Mouse (Mus musculus) ZHBTc4 (cell line): Measurements from ENCODE around the gene Schip1.

ENCODE experiments used
- DNase-seq: peaks from one replicate; pipeline ENCODE4 v3.0.0-alpha.2; 2011; ENCODE audit warnings: low read depth, low spot score

Gene Schip1

DNA sequence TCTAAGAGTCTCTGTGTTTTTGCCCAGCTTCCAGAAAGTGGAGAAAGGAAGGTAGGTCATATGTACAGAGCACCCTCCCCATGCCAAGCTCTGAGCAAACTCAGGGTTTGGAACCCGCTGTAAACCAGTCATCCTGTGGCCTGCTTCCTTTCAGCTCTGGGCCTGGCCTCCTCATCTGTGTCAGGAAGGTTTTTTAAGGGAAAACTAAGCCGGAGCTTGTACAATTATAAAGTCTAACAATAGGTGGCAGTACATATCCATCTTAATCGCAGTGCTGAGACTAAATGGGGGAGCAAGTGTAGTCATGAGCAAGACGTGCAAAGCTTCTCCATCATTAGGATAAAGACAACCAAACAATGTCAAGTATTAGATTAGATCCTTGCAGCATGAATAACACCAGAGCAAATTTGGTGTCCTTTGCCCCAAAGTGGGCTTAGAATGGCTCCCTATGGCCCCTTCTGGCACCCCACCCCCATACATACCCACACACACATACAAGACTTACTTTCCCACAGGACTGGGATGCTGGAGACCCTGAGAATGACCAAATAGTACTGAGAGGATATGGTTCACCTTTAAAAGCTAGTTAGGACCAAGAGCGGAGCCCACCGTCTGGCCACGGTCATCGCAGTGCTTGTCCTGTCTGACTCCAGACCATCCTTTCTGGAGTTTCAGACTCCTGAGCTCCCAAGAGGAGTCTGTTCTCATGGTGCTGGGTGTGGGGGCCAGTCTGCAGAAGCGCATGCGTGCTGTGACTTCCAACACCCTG is 550.6 kb downstream of the Schip1 start:
- DNase-seq: peak; percentile 37

DNA sequence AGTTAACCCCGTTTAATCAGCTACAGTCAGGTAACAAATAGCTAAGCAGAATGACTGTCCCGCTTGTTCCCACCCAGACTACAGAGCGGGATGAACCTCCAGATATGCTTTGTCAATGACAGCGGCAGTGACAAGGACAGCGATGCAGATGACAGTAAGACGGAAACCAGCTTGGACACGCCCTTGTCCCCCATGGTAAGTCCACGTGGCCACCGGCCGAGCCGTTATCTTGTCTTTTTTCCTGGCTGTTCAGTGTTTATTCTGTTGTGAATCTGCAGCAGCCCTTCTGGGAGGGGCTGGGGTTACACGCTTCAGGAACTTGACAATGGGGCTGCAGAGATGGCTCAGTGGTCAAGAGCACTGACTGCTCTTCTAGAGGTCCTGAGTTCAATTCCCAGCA is 551.8 kb downstream of the Schip1 start:
- DNase-seq: no peak

DNA sequence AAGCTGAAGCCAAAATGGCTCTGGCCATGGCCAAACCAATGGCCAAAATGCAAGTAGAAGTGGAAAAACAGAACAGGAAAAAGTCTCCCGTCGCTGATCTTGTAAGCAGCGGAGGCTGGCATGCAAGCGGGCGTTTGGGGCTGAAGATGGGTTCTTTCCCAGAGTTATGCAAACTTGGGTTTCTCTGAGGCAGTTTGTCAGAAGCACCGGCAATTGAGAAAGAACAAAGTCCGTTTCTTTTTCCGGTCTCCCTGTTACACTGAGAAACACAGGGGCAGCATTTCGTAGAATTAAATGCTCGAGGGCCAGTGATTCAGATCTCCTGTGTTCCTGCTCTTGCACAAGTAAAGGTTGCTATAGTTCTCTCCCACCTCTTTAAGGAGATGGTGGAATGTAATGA is 553.1 kb downstream of the Schip1 start:
- DNase-seq: no peak

DNA sequence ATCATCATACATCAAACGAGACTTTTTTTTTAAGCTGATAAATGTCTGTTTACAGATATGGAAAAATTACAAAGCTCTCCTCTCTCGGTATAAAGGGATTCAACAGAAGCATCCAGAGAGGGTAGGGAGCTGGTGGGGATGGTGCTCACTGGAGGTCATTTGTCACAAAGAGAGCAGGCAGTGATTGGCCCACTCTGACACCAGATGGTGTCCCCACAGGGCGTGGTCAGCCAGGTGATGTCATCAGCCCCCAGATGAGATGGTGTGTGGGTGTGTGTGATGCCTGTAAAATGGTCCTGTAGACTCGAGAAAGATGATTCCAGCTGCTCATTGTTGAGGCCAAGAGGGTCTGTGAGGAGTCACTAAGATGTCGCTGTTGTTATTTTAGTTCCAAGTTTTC is 554.5 kb downstream of the Schip1 start:
- DNase-seq: no peak

DNA sequence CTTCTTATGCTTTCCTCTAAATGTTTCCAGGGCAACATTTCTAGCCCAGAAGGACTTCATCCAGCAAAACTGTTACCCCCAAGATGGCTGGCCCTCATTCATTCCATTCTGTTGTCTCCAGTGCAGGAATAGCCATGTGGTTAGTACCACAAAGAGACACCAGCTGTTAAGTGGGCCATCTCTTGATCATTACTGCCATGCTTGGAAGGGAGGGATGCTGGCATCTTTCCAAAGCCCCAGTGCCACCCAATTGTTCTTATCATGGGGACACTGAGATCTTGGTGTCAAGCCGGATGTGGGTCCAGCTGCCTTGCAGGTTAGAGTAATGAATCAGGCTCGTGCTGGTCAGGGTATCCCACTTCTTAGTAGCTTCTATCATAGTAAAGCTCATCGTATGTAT is 557.4 kb downstream of the Schip1 start:
- no peak for DNase-seq

DNA sequence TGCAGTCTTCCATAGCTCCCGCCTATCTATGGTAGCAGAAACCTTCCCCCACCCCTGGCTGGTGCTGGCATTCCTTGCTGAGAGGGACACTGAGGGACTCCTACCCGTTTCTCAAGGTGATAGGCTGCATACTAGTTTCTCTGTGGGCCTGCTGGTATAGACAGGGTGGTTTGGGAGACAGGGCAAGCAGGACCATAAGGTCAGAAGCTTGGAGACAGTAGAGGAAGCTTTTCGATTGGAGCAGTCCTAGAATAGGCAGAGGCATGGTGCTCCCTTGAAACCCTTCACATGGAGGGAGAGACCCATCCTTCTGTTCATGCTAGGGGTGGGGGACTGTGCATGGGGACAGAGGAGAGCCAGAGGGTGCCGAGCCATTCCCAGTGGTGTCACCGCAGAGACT is 558.4 kb downstream of the Schip1 start:
- no peak for DNase-seq

DNA sequence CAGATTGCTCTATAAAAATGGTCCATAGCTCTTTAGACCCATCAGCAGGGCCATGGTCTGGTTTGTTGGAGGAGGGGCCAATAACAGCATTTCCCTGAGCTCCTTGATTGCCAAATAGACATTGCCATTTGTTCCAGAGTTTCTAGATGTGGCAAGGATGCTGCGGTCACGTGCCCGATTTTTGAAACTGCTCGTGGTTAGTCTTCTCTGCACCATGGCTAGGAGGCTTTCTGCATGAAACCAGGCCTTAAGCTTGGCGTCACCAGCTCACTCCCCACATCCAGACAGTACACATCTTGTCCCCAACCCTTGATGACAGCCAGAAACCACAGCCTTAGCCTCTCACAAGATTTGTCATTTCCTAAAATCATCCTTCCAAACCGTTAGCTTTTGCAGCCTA is 559.9 kb downstream of the Schip1 start:
- DNase-seq: no peak

DNA sequence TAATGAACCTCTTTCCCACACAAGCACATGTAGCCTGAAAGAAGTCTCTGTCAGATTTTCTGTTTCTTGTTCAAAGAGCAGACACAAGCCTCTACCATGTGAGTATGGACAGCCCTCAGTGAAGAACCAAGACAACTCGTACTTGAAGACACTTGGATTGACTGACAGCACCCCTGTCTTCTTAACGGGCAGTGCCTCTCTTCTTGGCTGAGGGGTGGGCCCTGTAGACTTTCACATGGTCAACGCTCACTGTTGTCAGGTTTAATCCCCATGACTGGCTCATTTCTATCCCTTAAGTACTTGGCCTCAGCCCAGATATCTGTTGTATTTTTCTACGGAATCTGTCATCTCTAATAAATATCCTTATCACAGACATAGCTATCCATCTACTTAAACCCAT is 565.7 kb downstream of the Schip1 start:
- DNase-seq: no peak

DNA sequence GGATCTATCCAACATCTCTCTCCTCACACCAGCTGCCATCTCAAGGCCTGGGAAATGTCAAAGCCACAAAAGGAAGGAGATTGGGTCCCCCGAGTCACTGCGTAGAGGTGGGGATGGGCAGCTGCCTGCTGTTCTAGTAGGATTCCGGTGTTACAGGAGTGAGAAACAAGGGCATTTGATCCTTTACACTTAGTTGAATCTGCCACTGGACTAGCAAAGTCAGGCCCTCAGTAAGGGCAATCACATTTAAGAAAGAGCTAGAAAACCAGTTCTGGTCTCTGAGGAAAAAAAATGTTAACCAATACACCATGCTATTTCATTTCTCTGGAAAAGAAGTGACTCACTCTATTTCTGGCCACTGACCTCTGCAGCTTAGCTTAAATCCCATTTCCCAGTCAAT is 566.2 kb downstream of the Schip1 start:
- DNase-seq: no peak

DNA sequence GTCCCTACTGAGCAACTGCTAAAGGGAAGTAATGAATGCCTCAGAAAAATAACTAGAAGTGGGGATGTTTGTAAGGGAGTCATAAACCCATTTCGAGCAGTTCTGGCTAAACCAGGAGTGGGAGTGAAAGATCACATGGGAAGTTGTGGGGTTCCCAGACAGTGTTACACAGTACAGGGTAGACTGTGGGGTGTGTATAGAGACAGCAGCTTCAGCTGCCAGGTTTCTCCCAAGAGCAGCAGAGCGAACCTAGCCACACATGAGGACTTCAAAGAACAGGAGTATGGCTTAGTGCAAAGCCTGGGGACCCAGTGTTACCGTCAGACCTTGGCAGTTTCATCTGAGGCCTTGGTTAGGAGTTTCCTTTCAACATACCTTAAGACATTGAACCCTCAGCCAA is 568.1 kb downstream of the Schip1 start:
- DNase-seq: no peak

DNA sequence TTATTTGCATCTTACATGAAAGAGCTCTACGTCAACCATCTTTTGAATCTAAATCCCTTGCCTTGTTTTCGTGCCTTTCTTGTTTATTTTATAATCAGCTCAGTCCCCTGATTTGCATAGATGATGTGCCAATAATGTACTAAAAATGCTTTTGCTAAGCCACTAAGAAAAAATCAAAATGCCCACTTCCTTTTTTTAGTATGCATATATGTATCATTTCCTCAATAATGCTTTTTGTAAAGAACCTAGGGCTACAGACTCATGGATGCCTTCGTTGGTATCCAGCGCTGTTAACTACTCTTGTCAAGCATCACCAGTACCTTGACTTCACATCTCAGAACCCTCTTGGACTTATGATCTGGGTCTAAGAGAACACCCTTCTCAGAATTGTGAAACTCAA is 569.0 kb downstream of the Schip1 start:
- DNase-seq: no peak

DNA sequence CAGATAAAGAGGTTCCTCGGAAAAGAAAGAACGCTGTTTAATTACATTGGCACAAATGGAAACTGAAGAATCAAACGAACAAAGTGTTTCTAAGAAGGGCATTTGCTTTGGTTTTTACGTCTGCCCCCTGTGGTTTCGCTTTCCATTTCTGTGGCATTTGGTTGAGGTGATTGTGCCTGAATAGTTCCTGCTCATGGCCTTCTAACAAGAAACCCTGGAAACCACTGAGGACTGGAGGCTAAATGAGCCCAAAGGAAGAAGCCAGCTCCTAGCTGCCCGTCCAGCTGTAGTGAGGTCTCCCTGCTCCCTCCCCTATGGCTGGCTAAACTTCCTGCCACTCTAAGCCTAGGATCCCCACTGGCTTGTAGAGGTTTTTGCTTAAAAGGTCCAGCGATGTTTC is 573.4 kb downstream of the Schip1 start:
- no peak for DNase-seq

DNA sequence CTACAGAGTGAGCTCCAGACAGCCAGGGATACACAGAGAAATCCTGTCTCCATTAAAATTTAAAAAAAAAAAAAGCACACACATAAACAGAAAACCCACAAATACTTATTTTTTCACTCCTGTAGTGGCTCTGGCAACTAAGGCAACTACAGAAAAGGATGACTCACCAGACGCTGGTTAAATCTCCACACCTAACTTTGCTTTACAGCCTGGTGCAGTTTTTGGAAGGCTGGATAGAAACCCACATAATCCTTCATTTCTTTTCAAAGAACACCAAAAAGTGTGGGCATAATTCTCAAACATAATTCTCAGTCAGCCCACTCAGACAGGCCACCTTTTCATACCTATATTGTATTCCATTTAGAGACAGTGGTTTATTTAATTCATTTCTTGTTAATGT is 574.1 kb downstream of the Schip1 start:
- no peak for DNase-seq

DNA sequence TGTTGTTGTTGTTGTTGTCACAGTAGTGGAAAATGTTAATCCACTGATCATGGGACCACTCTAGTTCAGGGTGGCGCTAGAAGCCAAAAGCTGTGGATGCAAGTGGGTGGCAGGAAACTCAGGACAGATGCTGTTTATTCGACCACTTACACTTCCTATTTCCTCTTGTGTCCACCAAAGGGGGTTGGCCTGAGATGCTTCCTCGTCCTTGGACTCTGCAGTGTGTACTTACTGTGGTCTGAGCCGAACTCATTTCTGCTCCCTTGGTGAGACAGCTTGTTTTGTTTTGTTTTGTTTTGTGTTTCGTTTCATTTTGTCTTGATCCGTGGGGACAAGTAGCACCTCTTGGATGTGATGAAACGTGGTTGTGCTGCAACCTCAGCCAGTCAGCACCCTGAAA is 578.3 kb downstream of the Schip1 start:
- no peak for DNase-seq

DNA sequence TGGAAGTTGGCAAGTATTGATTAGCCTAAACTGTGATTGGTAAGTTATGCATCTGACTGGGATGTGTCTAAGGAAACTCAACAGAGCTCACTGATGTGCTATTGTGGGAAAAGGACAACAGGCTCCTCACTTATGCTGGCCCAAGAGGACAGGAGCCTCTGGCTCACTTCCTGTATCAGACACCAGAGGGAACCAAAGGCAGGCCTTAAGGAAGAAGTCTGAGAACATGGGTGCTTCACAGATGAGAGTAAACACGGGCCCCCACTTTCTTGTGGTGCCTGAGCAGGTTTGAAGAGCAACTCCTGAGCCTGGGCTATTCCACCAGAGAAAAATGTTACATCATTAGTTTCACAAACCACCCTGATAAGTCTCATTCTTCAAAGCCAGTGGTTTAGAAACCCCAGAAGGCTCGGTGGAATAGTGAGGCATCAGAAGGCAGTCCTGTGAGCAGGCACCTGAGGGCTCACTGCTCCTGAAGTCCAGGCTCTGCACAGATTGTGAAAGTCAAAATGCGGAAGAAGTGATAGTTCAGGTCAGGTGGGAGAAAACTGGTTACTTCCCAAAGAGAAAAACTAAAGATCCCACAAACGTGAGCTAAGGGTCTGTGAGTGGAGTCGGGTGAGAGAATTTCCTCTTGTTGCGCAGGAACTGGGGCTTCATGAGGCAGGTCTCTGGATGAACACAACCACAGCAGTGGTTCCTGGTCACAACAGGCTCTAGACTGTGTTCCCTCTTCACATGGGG is 582.0 kb downstream of the Schip1 start:
- DNase-seq: no peak

DNA sequence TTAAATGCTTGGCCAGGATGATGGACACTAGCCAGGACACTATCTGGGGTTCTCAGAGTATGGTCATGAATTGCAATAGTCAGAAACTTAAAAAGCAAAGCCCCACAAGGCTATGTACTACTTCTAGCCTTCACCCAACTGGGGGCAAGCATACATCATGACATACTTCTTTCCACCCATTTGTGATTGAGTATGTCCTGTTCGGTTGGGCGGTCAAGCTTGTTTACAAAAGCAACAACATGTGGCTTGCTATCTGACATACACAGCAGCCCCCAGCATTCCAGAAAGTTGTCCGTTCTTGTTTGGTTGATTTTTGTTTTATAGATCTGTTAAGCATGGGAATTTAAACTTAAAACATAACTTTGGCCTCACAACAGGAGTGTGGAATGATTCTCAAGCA is 582.7 kb downstream of the Schip1 start:
- no peak for DNase-seq

DNA sequence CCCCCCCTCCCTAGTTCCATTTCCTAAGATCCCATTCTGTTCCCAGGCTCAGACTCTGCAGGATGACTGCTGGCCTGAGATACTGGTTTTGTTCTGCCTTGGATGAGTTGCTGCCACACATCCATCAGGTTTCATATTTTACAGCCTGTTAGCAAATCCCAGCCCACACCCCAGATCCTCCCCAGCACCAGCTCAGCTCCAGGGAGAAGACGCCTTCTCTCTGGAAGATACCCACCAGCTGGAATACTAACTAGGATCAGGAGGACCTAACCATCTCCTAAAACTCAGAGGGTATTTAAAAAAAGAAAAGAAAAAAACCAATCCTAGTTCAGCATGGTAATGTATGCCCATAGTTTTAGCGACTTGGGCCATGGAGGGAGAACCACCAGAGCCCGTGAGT is 585.6 kb downstream of the Schip1 start:
- DNase-seq: no peak

DNA sequence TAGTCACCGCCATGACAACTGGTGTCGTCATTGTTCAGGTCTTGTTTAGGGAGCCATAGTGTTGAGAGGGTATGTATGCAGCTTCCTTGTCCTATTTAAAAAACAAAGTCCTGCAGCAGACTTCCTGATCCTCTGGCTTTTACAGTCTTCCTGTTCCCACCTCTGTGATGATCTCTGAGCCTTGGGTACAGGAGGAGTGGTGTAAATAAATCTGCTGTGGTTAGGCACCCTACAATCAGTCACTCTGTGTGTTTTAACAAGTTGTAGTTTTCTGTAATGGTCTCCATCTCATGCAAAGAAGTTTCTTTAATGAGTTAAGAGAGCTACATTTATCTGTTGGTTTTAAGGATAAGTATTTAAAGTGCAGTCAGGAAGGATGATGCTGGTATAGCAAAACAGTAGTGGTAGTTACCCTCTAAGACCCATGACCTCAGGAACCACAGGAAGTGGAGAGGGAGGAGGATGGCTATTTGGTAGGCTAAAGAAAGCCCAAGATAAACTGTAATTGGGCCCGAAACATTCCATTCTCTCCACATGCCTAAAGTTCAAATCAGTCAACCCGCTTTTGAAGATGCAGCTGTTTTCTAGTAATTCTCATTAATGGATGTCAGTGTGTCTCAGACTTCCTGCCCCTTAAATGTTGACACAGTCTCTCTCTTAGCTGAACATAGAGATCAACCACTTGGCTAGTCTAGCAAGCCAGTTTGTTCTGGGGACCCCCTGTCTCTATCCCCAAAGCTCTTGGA is 592.2 kb downstream of the Schip1 start:
- no peak for DNase-seq

DNA sequence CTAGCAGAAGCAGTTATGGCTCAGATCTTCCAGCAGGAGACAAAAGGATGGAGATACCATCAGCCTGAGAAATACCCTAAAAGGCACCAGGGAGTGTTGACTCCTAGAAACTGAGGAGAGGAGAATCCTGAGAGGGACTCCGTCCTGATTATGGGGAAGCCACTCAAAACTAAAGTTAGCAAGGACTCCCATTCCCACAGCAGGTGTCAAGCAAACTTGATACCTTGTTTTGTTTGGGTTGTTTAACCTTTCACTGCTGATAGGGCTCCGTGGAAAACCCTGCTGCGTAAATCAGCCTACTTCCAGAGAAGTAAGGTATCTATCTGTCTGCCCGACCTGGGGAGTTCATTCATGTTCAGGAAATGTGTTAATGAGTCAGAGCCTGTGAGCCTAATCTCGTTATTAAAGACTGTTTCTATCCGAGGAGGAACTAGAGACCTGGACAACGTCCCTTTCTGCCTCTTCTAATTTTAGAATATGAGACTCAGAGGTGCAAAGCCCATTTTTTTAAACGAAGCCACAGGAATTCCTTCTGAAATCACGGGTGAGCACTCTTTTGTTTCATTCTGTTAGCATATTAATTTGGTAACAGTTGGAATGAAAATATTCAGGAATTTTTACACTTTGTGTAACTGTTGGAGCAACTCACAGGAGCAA is 593.1 kb downstream of the Schip1 start:
- no peak for DNase-seq

DNA sequence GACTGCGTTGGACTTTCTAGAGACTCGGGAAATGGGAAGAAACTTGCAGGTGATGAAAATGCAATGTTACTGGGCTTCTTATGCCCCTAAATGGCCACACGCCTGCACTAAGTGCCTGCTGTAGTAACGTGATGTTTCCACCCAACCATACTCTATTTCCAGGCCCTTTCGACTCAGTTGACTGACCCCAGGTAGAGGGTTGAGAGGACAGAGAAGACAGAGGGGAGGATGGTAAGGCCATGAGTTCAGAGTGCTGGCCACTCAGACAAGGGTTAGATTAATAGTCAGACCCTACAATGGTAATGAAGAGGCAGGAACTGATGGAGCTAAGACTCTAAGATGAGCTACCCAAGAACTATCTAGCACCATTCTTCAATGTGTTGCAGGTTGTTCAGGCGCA is 595.4 kb downstream of the Schip1 start:
- no peak for DNase-seq

DNA sequence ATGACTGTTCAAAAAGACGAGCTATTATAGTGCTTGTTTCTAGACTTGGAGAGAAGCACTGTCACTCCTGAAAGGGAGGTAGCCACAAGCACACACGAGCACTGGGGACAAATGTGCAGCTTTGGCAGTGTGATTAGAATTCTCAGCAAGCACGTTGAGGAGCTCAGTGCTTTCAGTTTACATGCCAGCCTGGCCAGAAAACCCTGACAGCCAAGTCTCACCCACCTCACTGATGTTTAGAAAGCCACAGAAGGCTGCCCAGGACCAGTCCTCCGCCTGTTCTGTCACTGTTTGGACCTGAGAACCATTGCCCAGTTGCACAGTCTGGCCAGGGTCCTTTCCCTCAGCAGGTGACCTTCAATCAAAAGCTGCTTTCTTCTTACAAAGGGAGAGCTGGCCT is 595.9 kb downstream of the Schip1 start:
- DNase-seq: no peak

DNA sequence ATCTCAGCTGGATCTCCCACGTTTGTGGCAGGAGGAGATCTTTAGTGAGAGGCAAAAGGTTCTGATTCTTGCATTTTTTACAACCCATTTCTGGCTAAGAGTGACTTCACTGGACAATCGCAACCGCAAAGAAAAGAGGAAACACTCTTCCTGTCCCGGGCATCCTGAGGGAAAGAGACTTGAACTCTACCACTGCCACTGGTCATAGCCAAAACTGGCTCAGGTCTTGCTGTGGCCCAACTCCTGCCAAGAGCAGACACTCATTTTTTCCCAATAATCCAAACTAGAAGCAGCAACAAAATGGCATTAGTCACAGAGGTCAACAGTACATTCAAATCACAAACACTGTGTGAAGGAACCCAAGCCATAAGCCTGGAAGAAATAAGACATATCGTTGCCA is 597.8 kb downstream of the Schip1 start:
- DNase-seq: no peak
